Mouse (Mus musculus): ENCODE results near the gene Ascl4. TPM values are rescaled to one million over a fixed set of nuclear protein-coding genes. Genes with fewer than 3 reads are reported as not detected.

Gene Ascl4
- polyA plus RNA-seq, 1 experiment from 2014 or later, result 0.19 TPM

- Histone ChIP-seq H3K4me2 (no peak overlapping the region), H3K27me3 (no peaks in the 10 kb centered on the region), H3K9ac (no peak overlapping the region), H3K4me3 (no peak overlapping the region), H3K36me3 (no peaks in the 10 kb centered on the region), H3K9me3 (no peaks in the 10 kb centered on the region), H3K27ac (no peak overlapping the region), H3K4me1 (no peaks in the 10 kb centered on the region)
- no peak for ATAC-seq (ENCODE audit: borderline replicate concordance, extremely low read depth, low FRiP score, low TSS enrichment)
- WGBS, result 57% methylated on average over 4 of the region's 4 CpGs
Observed at GRCm38 (mm10) chr10:85972915-85973314, 45.4 kb downstream of the Ascl4 start.

GRCm38 (mm10) chr10:85989412-85990115, 62.1 kb downstream of the Ascl4 start:
- WGBS, result 67% methylated on average over 6 of the region's 6 CpGs
- no peaks in the 10 kb centered on the region for H3K36me3 ChIP-seq
- no peak for ATAC-seq (ENCODE audit: borderline replicate concordance, extremely low read depth, low FRiP score, low TSS enrichment)

GRCm38 (mm10) chr10:85992412-85992811, 64.9 kb downstream of the Ascl4 start:
- Histone ChIP-seq H3K27me3 (no peaks in the 10 kb centered on the region), H3K4me3 (no peak overlapping the region), H3K9ac (no peak overlapping the region), H3K4me2 (no peak overlapping the region), H3K36me3 (no peaks in the 10 kb centered on the region), H3K4me1 (peaks cover 4% of the 10 kb centered on the region; the same call in 1 of the 2 replicates), H3K27ac (no peak overlapping the region), H3K9me3 (no peaks in the 10 kb centered on the region)
- 68% methylated on average over 4 of the region's 4 CpGs for WGBS
- ATAC-seq (ENCODE audit: borderline replicate concordance, extremely low read depth, low FRiP score, low TSS enrichment), result no peak

More at GRCm38 (mm10) chr10:85989412-85990115, 62.1 kb downstream of the Ascl4 start:
- H3K4me2 ChIP-seq, result no peak overlapping the region
- H3K27ac ChIP-seq, result no peak overlapping the region
- H3K9me3 ChIP-seq, result no peaks in the 10 kb centered on the region
- no peaks in the 10 kb centered on the region for H3K4me1 ChIP-seq
- H3K4me3 ChIP-seq, result no peak overlapping the region
- no peaks in the 10 kb centered on the region for H3K27me3 ChIP-seq
- H3K9ac ChIP-seq, result no peak overlapping the region

GRCm38 (mm10) chr10:85993836-85994235, 66.4 kb downstream of the Ascl4 start:
- Histone ChIP-seq H3K4me1 (peaks cover 4% of the 10 kb centered on the region; the same call in 1 of the 2 replicates), H3K27me3 (no peaks in the 10 kb centered on the region), H3K4me3 (no peak overlapping the region), H3K4me2 (no peak overlapping the region), H3K27ac (no peak overlapping the region), H3K9me3 (no peaks in the 10 kb centered on the region), H3K9ac (no peak overlapping the region), H3K36me3 (no peaks in the 10 kb centered on the region)
- WGBS, result 83% methylated on average over 9 of the region's 9 CpGs
- no peak for ATAC-seq (ENCODE audit: borderline replicate concordance, extremely low read depth, low FRiP score, low TSS enrichment)

- ATAC-seq (ENCODE audit: borderline replicate concordance, extremely low read depth, low FRiP score, low TSS enrichment), result no peak
- peaks cover 4% of the 10 kb centered on the region; the same call in 1 of the 2 replicates for H3K4me1 ChIP-seq
- no peak overlapping the region for H3K4me2 ChIP-seq
- H3K4me3 ChIP-seq, result no peak overlapping the region
- 47% methylated on average over 5 of the region's 5 CpGs for WGBS
- H3K9me3 ChIP-seq, result no peaks in the 10 kb centered on the region
- H3K27ac ChIP-seq, result no peak overlapping the region
- H3K36me3 ChIP-seq, result no peaks in the 10 kb centered on the region
- H3K9ac ChIP-seq, result no peak overlapping the region
- no peaks in the 10 kb centered on the region for H3K27me3 ChIP-seq
Observed at GRCm38 (mm10) chr10:85994543-85995104, 67.1 kb downstream of the Ascl4 start.

Other genes starting within 250 kb of the Ascl4 start
- 87.2 and 87.3 TPM in 2 replicates for gene Pwp1, start 98.2 kb upstream of the Ascl4 start, polyA plus RNA-seq (2015; fragmentation: Nextera tagmentation; extraction: Ambion mirVana)
- 13.8 and 14.1 TPM in 2 replicates for gene Prdm4, start 10.5 kb upstream of the Ascl4 start, polyA plus RNA-seq (2015; fragmentation: Nextera tagmentation; extraction: Ambion mirVana)
- 194 and 196 TPM in 2 replicates for gene Rtcb, start 30.1 kb downstream of the Ascl4 start, polyA plus RNA-seq (2015; fragmentation: Nextera tagmentation; extraction: Ambion mirVana)
- 0.13 and 0.22 TPM in 2 replicates for gene Bpifc, start 84.2 kb downstream of the Ascl4 start, polyA plus RNA-seq (2015; fragmentation: Nextera tagmentation; extraction: Ambion mirVana)
- 22.9 and 26.4 TPM in 2 replicates for gene Fbxo7, start 94.3 kb downstream of the Ascl4 start, polyA plus RNA-seq (2015; fragmentation: Nextera tagmentation; extraction: Ambion mirVana)